Mouse (Mus musculus) kidney, adult 2 months (tissue): ENCODE measurements around the gene Paxbp1.

Experiments used
- CTCF ChIP-seq: fragments of 200-500 bp; conservative IDR thresholded peaks from 2 replicates; pipeline ENCODE4 v1.5.1; 2011; ENCODE audit warnings: low read depth, mild to moderate bottlenecking, control low read depth, low read length, moderate library complexity, mixed read lengths; ENCODE audit not compliant: insufficient read depth, insufficient read length
- POLR2A ChIP-seq: fragments of 200-500 bp; IDR thresholded peaks from one replicate; pipeline ENCODE4 v1.6.1; 2011; ENCODE audit warnings: low read depth, low read length, control low read depth

GRCm38 (mm10) chr16:90966241-90966640 lies 78.1 kb downstream of the Paxbp1 start:
- TF ChIP-seq CTCF (no peak), POLR2A (no peak)
